Mouse (Mus musculus) cerebellum, adult 9-11 months (tissue): ENCODE measurements at regions not wholly inside any gene's neighbourhood (a gene's known extent, or its start where the extent isn't known, plus 50 kb on each side); places are given as distances from the start of the nearest gene placed in this dataset.

Source experiments
- DNase-seq: peaks from one replicate; pipeline ENCODE4 v3.0.0; 2022

- DNase-seq = no peak
Measured at GRCm38 (mm10) chr15:97572639-97573038, 133.0 kb downstream of the Rpap3 start.

DNA sequence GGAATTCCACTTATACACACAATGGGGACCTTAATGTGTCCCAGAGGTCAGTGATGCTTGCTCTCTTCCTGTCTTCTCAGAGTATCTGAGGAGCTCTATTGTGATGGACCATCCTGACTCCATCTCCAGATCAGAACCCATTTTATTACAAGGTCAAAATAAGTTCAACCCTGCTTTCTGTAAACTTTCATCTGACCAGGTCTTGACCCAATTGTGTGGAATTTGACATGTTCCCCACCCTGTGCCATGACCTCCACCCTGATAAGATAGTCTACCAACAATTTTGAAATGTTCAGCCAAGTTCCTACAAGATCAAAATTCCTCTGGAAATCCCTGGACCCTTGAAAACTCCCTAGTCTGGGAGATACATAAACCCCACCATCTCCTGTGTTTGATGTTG lies 133.7 kb downstream of the Rpap3 start:
- DNase-seq = no peak

DNA sequence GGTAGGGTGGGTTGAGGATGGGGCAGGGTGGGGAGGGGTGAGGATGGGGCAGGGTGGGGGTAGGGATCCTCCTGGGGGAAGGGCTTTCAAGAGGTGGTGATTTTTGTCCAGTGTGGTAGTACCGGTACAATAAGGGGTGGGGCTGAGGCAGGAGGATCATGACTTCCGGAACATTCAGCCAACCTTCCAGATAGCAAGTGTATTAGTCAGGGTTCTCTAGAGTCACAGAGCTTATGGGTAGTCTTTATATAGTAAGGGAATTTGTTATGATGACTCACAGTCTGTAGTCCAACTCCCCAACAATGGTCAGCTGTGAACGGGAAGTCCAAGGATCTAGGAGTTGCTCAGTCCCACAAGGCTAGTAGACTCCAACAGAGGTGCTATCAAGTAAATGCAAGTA lies 145.5 kb downstream of the Rpap3 start:
- no peak for DNase-seq

DNA sequence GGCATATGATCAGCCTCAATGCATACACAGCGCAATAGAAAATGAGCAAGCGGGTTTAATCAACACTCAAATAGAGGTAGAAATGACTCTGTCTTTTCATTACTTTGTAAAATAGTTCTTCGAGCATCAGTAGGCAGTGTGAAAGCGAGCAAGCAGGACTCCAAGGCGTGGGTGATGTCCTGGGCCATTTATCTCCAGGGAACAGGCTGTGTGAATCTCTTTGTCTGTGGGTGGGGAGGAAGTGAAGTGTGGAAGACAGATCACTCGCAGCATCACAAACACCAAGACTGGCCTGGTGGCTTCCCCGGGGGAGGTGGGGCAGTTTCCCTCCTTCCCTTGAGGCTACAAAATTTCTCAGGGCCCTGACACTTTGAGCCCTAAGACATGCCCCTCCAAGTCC lies 146.9 kb downstream of the Rpap3 start:
- no peak for DNase-seq

DNA sequence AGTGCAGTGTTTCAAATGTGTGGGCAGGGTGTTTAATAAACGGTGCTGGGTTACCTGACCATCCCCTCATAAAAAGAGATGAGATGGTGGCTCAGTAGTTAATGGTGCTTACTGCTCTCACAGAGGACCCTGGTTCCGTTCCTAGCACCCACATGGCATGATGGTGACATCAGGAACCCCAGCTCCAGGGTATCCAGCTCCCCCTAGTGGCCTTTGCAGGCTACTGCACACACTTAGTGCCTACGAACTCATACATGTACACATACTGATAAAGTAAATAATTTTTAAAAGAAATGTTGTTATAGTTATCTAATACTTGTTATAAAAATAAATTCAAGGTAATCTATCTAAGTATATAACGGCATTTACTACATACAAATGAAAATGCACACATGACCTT lies 157.3 kb downstream of the Rpap3 start:
- no peak for DNase-seq

- no peak for DNase-seq
Measured at GRCm38 (mm10) chr15:97545034-97545433, 160.6 kb downstream of the Rpap3 start.

- DNase-seq = no peak
Measured at GRCm38 (mm10) chr15:97541646-97542045, 164.0 kb downstream of the Rpap3 start.

DNA sequence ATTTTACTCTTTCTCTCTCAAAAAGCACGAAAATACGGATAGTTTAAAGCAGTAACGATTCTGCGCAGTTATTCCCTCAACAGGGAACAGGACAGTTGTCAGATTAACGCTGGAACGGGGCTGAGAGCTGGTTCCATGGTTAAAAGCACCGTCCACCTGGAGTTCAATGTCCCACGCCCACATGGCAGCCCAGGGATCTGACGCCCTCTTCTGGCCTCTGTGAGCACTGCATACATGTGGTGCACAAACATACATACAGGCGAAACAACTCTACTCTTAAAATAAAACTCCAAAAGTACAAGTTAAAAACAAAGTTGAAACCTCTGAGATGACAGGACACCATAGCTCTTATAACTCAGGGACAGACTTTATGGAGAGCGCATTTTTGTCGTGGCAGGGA lies 169.5 kb downstream of the Rpap3 start:
- DNase-seq = no peak

- no peak for DNase-seq
Measured at GRCm38 (mm10) chr15:97534878-97535277, 170.7 kb downstream of the Rpap3 start.

- no peak for DNase-seq
Measured at GRCm38 (mm10) chr15:97533553-97534291, 171.9 kb downstream of the Rpap3 start.

GRCm38 (mm10) chr15:97532346-97532910 lies 173.2 kb downstream of the Rpap3 start:
- DNase-seq = no peak

DNA sequence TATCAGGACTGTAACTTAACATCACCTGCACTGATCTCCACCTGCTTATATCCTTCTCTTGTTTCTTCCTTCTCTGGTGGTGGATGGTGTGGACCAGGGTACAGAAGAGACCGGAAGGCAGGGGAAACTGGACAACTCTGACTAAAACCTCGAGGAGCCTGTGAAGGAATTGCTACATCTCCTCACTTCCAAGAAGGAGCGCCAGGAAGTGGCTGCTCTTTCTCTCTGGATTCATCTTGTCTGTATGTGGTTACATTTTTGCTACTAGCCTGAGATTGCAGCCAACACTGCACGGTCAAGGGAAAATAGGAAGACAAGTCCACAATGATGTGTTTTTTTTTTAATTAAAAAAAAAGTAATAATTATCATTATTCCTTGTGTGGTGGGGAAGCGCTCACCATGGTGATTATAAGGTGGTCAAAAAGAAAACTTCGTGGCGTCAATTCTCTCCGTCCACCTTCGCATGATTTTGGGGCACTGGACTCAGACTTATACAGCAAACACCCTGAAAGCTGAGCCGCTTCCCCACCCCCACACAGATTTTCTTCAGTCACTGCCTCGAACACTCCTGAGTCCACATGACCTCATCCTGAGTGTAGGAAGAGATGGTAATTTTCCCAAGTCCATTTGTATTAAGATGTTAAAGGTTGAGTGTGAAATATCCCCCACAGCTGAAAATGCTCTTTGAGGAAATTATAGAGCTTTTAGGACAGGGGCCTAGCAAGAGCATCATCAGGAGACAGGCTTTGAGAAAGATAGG lies 177.2 kb downstream of the Rpap3 start:
- no peak for DNase-seq

GRCm38 (mm10) chr15:97520395-97520794 lies 185.2 kb downstream of the Rpap3 start:
- no peak for DNase-seq

- no peak for DNase-seq
Measured at GRCm38 (mm10) chr15:97519919-97520345, 185.7 kb downstream of the Rpap3 start.

DNA sequence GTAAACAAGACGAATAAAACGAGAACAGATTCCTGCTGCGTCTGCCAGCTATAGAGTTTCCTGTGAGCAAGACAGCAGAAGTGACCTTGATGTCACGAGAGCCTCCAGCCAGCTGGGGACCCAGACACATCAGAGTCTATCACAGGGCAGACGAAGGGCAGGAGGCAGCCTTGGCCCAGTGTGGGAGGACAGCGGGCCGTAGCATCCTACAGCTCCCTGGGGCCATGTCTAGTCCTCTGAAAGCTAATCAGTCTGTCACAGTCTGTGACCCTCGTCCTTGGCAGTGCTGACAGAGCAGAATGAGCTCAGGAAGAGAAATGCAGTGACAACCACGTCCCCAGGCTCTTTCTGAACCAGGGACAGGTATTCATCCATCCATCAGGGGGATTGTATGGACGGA lies 187.7 kb downstream of the Rpap3 start:
- DNase-seq = peak; percentile 8

- no peak for DNase-seq
Measured at GRCm38 (mm10) chr15:97517188-97517587, 188.4 kb downstream of the Rpap3 start.

DNA sequence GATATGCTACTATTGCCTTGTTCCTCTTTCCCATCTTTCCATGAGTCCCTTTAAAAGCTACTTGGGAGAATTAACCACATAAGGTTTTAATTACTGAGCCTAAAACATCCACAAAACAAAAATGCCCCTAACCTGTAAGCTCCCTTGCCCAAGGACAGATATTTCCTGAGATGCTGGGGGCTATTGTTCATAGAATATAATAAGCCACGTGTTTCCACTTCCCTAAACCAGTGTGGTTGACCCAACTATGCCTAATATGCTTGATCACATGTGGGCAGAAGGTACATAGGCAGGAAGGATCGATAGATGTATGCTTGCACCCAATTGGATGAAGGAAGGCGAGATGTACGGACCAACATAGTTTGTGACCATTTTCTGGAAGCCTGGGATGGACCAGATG lies 189.9 kb downstream of the Rpap3 start:
- DNase-seq = no peak

GRCm38 (mm10) chr15:97507656-97508306 lies 197.8 kb downstream of the Rpap3 start:
- no peak for DNase-seq

DNA sequence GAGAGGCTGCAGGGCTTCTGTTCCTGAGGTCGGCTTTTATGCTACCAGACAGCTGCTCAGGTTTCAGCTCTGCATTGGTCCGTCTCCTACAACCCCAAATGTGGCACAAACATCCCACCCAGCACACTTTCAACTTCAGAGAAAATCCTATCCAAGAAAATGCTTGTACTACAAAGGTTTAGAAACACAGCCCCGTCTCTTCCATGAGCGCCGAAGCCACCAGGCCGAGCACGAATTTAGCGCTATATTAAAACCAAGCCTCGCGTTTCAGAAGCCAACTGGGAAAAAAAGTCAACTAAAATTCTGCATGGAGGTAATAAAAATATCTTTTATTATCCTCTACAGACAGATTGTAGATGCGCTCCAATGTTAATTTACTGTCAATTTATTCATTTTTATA lies 198.4 kb downstream of the Rpap3 start:
- DNase-seq = no peak

DNA sequence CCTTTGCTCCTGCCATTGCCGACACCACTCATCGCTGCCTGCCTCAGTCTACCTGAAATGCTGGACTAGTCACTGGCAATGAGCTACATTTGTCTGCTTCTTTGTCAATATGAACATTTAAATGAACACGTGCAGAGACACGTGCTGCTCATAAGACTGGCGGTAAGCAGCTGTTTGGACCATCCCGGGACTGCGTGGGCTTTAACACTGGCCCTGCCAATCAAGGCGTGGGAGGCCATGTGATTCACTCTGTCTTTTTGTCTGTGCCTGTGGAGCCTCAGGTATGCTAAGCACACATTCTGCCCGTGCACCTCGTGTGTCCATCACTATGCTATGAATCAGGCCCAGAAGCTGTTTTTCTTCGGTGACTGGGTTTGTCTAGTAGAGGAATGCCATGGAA lies 199.9 kb downstream of the Rpap3 start:
- DNase-seq = no peak

GRCm38 (mm10) chr15:97504325-97504724 lies 201.3 kb downstream of the Rpap3 start:
- no peak for DNase-seq

DNA sequence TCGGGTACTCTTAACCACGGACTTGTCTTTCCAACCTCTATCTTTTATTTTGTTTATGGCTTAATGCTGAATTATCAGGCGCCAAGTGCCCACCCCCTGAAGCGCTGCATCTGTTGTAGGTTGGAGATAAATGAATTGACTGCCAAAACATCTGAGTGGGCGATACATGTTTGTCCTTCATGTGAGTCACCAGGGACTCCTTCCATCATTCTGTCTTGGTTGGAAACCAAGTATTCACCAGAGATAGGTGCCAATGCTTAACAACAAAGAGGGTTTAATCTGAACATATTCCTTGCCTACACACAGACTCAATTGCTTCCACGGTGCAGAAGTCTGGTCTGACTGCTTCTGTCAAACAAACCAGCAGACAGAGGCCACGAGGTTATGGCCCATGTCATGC lies 203.6 kb downstream of the Rpap3 start:
- no peak for DNase-seq

DNA sequence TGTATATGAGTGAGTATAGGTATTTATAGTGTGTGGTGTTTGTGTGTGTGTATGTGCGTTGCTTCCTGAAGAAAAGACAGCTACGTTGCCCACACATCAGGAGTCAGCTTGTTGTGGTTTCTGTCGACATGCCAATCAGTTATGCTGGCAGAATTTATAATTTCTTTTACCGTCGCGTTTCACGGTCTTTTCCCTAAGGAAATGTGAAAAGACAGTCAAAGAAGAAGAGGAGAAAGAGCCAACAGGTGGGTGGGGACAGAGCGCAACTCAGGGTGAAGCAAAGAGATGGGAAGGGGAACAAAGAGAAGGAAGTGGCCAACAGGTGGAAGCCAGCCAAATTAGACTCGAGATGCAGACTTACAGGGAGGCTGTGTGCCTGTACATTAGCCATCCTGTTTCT lies 204.2 kb downstream of the Rpap3 start:
- no peak for DNase-seq
